Mouse (Mus musculus): ENCODE measurements around the gene Melk.
A peak's percentile ranks its signal among the peaks of the same experiment; 100 is the strongest.

The Melk gene

DNA sequence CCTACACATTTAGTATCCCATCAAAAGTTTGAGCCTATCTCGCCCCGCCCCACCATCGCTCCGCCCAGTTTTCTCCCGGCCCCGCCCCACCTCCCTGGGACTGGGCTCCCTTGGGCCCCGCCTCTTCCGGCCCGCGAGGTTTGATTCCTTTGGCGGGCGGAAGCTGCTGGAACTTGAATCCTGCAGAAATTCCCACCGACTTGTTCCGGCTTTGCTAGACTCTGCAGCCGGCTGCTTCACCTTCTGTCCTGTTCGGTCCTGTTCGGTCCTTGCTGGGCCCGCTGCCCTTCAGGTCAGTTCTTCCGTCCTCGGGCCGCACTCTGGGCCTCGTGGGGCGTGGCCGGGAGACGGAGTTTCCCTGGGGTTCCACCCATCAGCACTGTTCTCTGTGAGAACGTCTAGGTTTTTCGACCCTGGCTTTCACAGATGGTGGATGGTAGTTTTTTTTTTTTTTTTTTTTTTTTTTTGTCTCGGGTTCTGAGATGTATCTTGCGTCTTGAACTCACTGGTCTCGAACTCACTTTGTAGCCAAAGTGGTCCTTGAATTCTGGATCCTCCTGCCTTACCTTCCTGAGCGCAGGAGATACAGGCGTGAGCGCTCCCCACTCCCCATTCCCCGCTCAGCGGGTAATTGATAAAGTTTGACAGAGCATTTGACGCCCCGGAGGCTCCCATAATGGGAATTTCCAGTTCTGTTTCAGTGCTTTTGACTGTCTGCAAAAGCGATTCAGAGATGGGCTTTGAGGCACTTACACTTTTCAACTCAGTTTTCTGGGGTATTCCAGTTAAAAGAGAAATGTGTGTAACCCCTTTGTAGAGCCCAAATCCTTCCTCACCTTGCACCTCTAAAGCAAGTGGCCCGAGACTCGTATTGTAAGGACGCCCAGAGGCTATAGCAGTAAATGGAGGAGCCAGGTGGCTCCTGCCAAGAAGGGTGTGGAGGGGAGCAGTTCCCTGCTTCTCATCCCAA, at the start of gene Melk:
Melk (plus strand) TSS at position 96 of the 970 bp plus-strand sequence.
- peak; percentile 76 for ATAC-seq (ENCODE audit: low TSS enrichment)

GRCm38 (mm10) chr4:44251521-44251920, 49.2 kb upstream of the Melk start:
- ATAC-seq (ENCODE audit: low TSS enrichment) = peak; percentile 69

- ATAC-seq (ENCODE audit: low TSS enrichment) = peak; percentile 62
Measured at GRCm38 (mm10) chr4:44251966-44252916, 48.4 kb upstream of the Melk start.

GRCm38 (mm10) chr4:44253191-44253590, 47.5 kb upstream of the Melk start:
- ATAC-seq (ENCODE audit: low TSS enrichment) = no peak

- ATAC-seq (ENCODE audit: low TSS enrichment) = no peak
Measured at GRCm38 (mm10) chr4:44254579-44254978, 46.1 kb upstream of the Melk start.

DNA sequence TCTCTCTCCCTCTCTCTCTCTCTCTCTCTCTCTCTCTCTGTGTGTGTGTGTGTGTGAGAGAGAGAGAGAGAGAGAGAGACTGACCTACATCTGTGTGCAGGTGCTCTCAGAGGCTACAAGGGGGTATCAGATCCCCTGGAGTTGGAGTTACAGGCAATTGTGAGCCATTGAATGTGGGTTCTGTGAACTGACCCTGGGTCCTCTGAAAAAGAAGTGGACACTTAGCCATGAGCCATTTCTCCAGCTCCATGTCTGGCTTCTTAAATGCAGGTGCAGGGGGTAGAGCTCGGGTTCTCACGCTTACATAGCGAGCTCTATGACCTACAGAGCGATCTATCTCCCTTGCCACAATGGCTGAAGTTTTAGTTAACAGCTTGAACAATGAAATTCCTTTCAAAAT, 41.5 kb upstream of the Melk start:
- no peak for ATAC-seq (ENCODE audit: low TSS enrichment)

DNA sequence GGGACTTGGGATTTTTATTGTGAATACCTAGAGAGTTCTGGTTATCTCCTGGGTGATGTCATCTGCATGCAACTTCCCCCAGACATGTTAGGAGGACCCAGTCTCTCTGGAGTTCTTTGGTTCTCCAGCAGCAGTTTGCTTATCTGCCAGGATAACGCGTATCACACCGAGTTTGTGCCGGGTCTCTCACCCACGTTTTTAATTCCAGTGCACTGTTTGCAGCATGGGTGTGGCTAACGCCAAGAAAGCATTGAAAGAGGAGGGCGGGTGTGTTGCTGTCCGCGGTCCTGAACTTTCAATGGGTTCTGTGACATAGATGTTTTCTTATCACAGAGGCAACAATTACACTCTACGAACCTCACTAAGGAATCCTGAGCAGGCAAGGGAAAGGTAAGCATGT, 40.4 kb upstream of the Melk start:
- no peak for ATAC-seq (ENCODE audit: low TSS enrichment)

- no peak for ATAC-seq (ENCODE audit: low TSS enrichment)
Measured at GRCm38 (mm10) chr4:44265500-44265899, 35.2 kb upstream of the Melk start.

GRCm38 (mm10) chr4:44267437-44267836, 33.2 kb upstream of the Melk start:
- peak; percentile 59 for ATAC-seq (ENCODE audit: low TSS enrichment)

DNA sequence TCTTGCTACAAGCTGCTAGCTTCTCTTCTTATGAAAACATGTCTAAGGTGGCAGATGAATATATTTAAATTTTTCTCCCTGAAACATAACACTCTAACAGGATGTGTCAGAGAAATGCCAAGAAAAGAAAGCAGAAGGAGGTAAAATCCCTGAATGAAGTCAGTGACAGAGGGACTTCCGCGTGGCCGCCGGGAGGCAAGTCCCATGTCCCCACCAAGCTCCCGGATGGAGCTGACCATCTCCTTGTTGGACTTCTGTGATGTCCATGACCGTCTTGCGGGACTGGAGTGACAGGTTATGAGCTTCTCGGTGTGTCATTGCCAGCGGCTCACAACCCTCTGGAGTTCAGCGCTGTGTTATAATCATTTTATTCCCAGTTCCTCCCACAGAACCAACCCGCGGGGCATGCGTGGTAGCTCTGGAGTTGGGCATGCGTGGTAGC, 31.3 kb upstream of the Melk start:
- ATAC-seq (ENCODE audit: low TSS enrichment) = peak; percentile 83

DNA sequence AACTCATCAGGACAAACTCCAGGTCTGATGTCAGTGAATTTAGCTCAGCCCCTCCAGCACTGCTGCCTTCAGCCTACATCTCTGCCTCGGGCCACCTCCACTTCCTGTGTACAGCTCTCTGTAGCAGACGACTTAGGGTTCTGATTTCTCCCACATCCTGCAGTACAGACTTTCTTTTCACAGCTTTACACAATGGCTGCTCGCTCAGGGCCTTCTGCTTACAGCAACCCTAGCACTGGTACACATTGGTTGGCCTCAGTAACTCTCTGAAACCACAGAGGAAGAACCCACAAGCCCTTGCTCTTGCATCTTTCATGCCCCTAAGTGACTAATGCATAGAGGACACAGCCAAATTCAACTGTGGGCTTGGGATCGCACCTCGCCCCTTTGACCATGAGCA, 29.5 kb upstream of the Melk start:
- peak; percentile 29; the same call in 1 of the 2 replicates for ATAC-seq (ENCODE audit: low TSS enrichment)

- ATAC-seq (ENCODE audit: low TSS enrichment) = no peak; the same call in 1 of the 2 replicates
Measured at GRCm38 (mm10) chr4:44281597-44282265, 18.9 kb upstream of the Melk start.

DNA sequence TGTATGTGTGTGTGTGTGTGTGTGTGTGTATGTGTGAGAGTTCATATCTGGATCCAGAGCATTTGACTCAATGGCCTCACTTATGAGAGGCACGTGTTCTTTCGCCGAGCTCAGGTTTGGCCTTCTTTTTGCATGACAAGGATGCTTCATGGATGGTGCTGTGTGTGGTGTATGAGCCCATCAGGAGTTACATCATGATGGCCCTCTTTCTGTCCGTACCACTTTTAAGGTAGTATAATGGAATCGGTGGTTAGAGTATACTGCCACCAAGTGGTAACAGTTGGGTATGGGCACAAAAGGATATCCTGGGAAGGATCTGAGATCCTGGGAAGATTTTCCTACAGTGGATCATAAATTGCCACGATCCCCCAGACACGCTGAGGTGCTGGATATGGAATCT, 8.1 kb upstream of the Melk start:
- ATAC-seq (ENCODE audit: low TSS enrichment) = peak; percentile 94

DNA sequence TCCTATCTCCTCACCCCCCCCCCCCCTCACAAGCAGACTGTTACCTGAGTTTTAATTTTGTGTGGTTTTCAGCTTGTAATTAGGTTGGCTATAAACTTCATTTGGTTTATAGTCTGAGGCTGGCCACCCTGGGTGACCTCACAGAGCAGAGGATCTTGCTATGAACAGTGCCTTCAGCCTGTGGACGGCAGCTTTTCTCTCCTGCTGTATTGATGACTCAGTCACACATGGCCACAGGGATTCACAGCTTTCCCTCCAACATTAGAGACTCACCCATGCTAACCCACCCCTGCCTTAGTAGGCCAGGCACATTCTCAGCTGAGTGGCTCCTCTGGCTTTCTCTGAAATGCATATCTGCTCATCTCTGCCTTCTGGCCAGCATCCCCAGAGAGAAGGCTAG, 4.8 kb upstream of the Melk start:
- ATAC-seq (ENCODE audit: low TSS enrichment) = no peak

GRCm38 (mm10) chr4:44306585-44306984, 5.9 kb downstream of the Melk start:
- peak; percentile 92 for ATAC-seq (ENCODE audit: low TSS enrichment)

DNA sequence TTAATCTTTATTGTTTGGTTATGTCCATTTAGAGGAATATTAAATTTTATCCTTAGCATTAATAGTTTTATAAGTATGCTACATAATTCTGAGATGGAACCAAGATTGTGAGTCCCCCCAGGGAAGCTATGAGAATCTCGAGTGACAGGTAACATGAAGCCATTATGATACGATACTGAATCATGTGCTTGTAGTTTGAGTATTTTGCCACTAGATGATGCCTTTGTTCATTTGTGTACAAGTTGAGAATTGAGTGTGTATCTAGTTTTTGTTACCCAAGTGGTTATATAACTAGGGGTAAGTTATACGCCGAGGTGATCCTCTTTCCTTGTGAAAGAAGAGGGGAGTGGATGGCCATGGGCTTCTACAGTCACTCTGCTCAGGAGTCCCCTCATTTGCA, 9.8 kb downstream of the Melk start:
- peak; percentile 17; the same call in 1 of the 2 replicates for ATAC-seq (ENCODE audit: low TSS enrichment)

DNA sequence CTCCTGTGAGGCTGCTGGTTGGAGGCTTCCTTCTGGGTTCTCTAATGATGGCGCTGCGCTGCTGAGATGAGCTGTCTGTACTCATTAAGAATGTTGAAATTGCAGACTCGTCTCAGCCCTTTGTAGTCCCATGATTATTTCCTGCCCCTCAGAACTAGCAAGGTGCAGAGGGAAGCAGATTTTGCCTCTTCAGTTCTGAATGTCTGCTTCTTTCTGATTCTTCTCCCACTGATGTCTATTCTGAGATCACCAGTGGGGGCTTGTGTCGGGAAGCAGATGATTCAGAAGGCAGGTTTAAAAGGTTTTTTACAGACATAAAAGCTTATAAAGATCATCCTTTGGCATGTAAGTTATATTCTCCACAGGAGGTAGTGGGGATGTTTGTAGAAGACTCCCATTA, 10.2 kb downstream of the Melk start:
- peak; percentile 71 for ATAC-seq (ENCODE audit: low TSS enrichment)

DNA sequence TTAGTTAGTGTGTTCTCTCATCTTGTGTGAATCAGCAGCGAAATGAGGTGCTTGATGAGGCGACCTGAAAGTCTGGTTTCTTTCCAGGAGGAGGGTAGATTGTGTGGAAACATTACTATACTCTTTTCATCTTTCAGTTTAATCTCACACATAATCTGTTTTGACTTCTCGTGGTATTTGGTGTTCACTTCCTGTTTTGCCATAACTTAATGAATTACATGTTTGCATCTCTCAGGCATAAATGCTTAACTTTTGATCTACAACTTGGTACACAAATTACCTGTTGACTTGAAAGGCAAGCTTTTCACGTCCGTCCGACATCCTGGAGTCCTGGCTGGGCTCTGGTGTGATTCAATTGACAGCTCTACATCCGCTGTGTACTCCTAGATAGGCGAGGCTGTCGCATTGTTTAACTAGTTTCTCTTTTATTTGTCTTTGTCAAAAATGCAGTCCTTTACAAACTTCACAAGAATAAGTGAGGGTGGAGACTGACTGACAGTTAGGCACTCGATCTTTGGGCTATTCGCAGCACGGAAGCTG, 15.7 kb downstream of the Melk start:
- ATAC-seq (ENCODE audit: low TSS enrichment) = no peak

GRCm38 (mm10) chr4:44320448-44320847, 19.8 kb downstream of the Melk start:
- peak; percentile 77 for ATAC-seq (ENCODE audit: low TSS enrichment)

DNA sequence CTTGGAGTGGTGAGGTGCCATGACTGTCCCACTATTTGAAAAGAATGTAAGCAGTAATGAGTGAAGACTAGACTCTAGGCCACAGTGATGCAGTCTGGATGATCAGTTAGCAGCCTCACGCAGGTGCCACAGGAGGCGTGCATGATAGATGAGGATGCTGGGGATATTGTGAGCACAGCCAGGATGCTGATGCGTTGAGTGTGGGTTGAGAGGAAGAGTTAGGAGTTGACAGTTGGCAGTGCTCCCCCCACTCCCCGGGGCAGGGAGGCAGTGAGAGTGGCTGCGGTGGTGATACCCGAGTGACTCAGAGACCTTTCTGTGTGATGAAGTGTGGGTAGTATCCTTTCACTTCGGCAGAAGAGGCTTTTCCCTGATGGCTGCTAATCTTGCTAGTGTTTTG, 21.4 kb downstream of the Melk start:
- ATAC-seq (ENCODE audit: low TSS enrichment) = peak; percentile 60

- peak; percentile 70; the same call in 1 of the 2 replicates for ATAC-seq (ENCODE audit: low TSS enrichment)
Measured at GRCm38 (mm10) chr4:44325453-44325852, 24.8 kb downstream of the Melk start.
